Mouse (Mus musculus) gastrocnemius, postnatal 10 days (tissue): ENCODE measurements around the gene Dhcr7. TPM values are rescaled to one million over a fixed set of nuclear protein-coding genes. Genes with fewer than 3 reads are reported as not detected.

Experiments
- DNase-seq: peaks from one replicate; pipeline ENCODE4 v3.0.0; 2021; ENCODE audit warnings: mixed read lengths
- long read RNA-seq, 2 experiments: library from polyadenylated mRNA; stranded (forward); transcript quantifications; one replicate each; pipeline ENCODE4 v2.0.0; 2021
- total RNA-seq, 2 experiments: library from RNA; stranded (reverse); gene quantifications; 2 replicates each; pipeline ENCODE4 v1.2.3; 2021

Dhcr7 gene
- 10 to 100 TPM; 11.0 to 12.0 TPM for total RNA-seq
- long read RNA-seq, experiment 1, partial matches to known transcripts = 17 of 20 reads
- long read RNA-seq, experiment 1, other reads (novel, unspliced or antisense) = 2 of 20 reads
- long read RNA-seq, experiment 2, partial matches to known transcripts = 14 of 19 reads
- long read RNA-seq, experiment 2, other reads (novel, unspliced or antisense) = 3 of 19 reads

- peak; percentile 99 for DNase-seq
Measured at GRCm38 (mm10) chr7:143822375-143823265, at the start of gene Dhcr7, which contains the start of gene Nadsyn1. TSS of gene Dhcr7 (plus strand) at chr7:143823145. TSS of gene Nadsyn1 (minus strand) at chr7:143822849.

GRCm38 (mm10) chr7:143776137-143776536, 46.8 kb upstream of the Dhcr7 start:
- DNase-seq = no peak

GRCm38 (mm10) chr7:143777375-143777774, 45.6 kb upstream of the Dhcr7 start:
- DNase-seq = no peak

- DNase-seq = no peak
Measured at GRCm38 (mm10) chr7:143783378-143783995, 39.5 kb upstream of the Dhcr7 start.

GRCm38 (mm10) chr7:143783996-143784829, 38.7 kb upstream of the Dhcr7 start, which contains the start of gene Mrgpre:
TSS of gene Mrgpre (minus strand) at chr7:143784500.
- DNase-seq = peak; percentile 81

GRCm38 (mm10) chr7:143792336-143792985, 30.5 kb upstream of the Dhcr7 start:
- no peak for DNase-seq

- DNase-seq = no peak
Measured at GRCm38 (mm10) chr7:143793121-143793520, 29.8 kb upstream of the Dhcr7 start.

- no peak for DNase-seq
Measured at GRCm38 (mm10) chr7:143798783-143799182, 24.2 kb upstream of the Dhcr7 start.

- DNase-seq = no peak
Measured at GRCm38 (mm10) chr7:143800770-143801169, 22.2 kb upstream of the Dhcr7 start.

GRCm38 (mm10) chr7:143801195-143802065, 21.5 kb upstream of the Dhcr7 start:
- DNase-seq = no peak

GRCm38 (mm10) chr7:143805199-143805624, 17.7 kb upstream of the Dhcr7 start:
- no peak for DNase-seq

GRCm38 (mm10) chr7:143808909-143809308, 14.0 kb upstream of the Dhcr7 start:
- DNase-seq = no peak

GRCm38 (mm10) chr7:143819201-143819600, 3.7 kb upstream of the Dhcr7 start:
- no peak for DNase-seq

GRCm38 (mm10) chr7:143821241-143821640, 1.7 kb upstream of the Dhcr7 start:
- DNase-seq = no peak

- no peak for DNase-seq
Measured at GRCm38 (mm10) chr7:143823266-143823605, 291 bp downstream of the Dhcr7 start.

- DNase-seq = no peak
Measured at GRCm38 (mm10) chr7:143826985-143827384, 4.0 kb downstream of the Dhcr7 start.

GRCm38 (mm10) chr7:143829504-143830331, 6.8 kb downstream of the Dhcr7 start:
- peak; percentile 86 for DNase-seq

- no peak for DNase-seq
Measured at GRCm38 (mm10) chr7:143830399-143830798, 7.5 kb downstream of the Dhcr7 start.

GRCm38 (mm10) chr7:143832196-143832595, 9.3 kb downstream of the Dhcr7 start:
- no peak for DNase-seq

- no peak for DNase-seq
Measured at GRCm38 (mm10) chr7:143832611-143833010, 9.7 kb downstream of the Dhcr7 start.
